ENCODE assay signal across 19 mouse cellular contexts in genomic region chr10:80784871-80785270, GRCm38 (mm10). TPM values are rescaled to one million over a fixed set of nuclear protein-coding genes. Genes with fewer than 3 reads are reported as not detected.
"Had no signal": no experiment of that assay in that cellular context is flagged by ENCODE, and none has a peak within 500 bp of the region (broad histone marks: within the 10 kb centered on the region; RNA-seq: fewer than 3 reads in every experiment).

No protein-coding gene starts in this region.

- H3K9ac ChIP-seq: kidney, embryonic 15.5 days; limb, embryonic 13.5 days; liver, embryonic 14.5 days had no signal

- DNase-seq: kidney, adult 2 months; kidney, postnatal 14 days; layer of hippocampus, adult 9-11 months; layer of hippocampus, postnatal 36 days; left cerebral cortex, postnatal 4 days; lung, adult 18-20 months; right cerebral cortex, postnatal 4 days; spleen, adult 18-20 months; thymus, postnatal 36 days had no signal

- H3K4me1 ChIP-seq: kidney, embryonic 15.5 days; limb, embryonic 13.5 days; midbrain, embryonic 12.5 days had no signal

- ATAC-seq: midbrain, embryonic 16.5 days had no signal

- H3K4me3 ChIP-seq: kidney, embryonic 15.5 days; limb, embryonic 13.5 days; midbrain, embryonic 12.5 days had no signal

- H3K27me3 ChIP-seq: kidney, embryonic 15.5 days; limb, embryonic 13.5 days; midbrain, embryonic 12.5 days had no signal

- H3K27ac ChIP-seq: kidney, embryonic 15.5 days; limb, embryonic 13.5 days; liver, embryonic 14.5 days; midbrain, embryonic 12.5 days had no signal

RNA-seq across cellular contexts. Expression of gene Amh, which starts 20.2 kb away (rescaled TPM):
- polyA plus RNA-seq: kidney, embryonic 15.5 days; limb, embryonic 13.5 days; lung, embryonic 16.5 days; midbrain, embryonic 16.5 days; stomach, embryonic 14.5 days had no signal

RNA-seq across cellular contexts. Expression of gene Jsrp1, which starts 28.4 kb away (rescaled TPM):
- total RNA-seq: liver, adult 2 months; megakaryocyte-erythroid progenitor cell, adult 5-6 weeks had no signal
- polyA plus RNA-seq: large intestine, adult 2 months; liver, adult 2 months; liver, embryonic 14.5 days had no signal
